Mouse (Mus musculus) midbrain, embryonic 13.5 days (tissue): ENCODE data around the gene Rab3gap2. TPM values are rescaled to one million over a fixed set of nuclear protein-coding genes. Genes with fewer than 3 reads are reported as not detected.

ENCODE experiments used
- microRNA counts: library from miRNA; unstranded; fragments of <30 nt; microRNA quantifications from one replicate; lab custom pipeline; 2016
- microRNA-seq: library from miRNA; unstranded; fragments of <30 nt; microRNA quantifications from one replicate; pipeline ENCODE4, GENCODE M21; 2016
- polyA plus RNA-seq: library from polyadenylated mRNA; unstranded; fragments of >200 nt; fragmentation: Nextera tagmentation; extraction: Ambion mirVana; gene quantifications from 2 replicates; pipeline ENCODE4 v1.2.1, GENCODE M21; 2015

Rab3gap2 gene
- polyA plus RNA-seq, 1 experiment from 2014 or later: 23.6 TPM

MicroRNAs encoded within 50 kb of the gene (microRNA counts, 519-probe panel; counts per million panel counts)
- 2,530 counts per million, percentile 62 among the panel's probes with 10 or more counts for microRNA mmu-miR-194 (lab: Ali Mortazavi, UCI)
- microRNA mmu-miR-664 (lab: Ali Mortazavi, UCI): 110 counts per million, percentile 56 among the panel's probes with 10 or more counts

Small RNAs within 50 kb of the gene (microRNA-seq; reads per million reads assigned to microRNA genes)
- gene Mir194-1 (0.82 reads per million), gene Mir215 (2.1 reads per million, percentile 2 among the genes with 10 or more reads in this experiment), gene Mir664 (11.5 reads per million, percentile 29 among the genes with 10 or more reads in this experiment)

Other genes with a start within 250 kb of the Rab3gap2 start
- 13.0 TPM in 2 replicates for gene Mark1, start 204.5 kb upstream of the Rab3gap2 start, polyA plus RNA-seq
- 19.4 and 19.9 TPM in 2 replicates for gene Iars2, start 125.3 kb downstream of the Rab3gap2 start, polyA plus RNA-seq
- gene Bpnt1, start 128.0 kb downstream of the Rab3gap2 start, polyA plus RNA-seq: 37.4 and 37.6 TPM in 2 replicates
- 142 and 144 TPM in 2 replicates for gene Eprs, start 158.9 kb downstream of the Rab3gap2 start, polyA plus RNA-seq